Mouse (Mus musculus) embryonic facial prominence, embryonic 13.5 days (tissue): ENCODE data around the gene Cnga2. TPM values are rescaled to one million over a fixed set of nuclear protein-coding genes. Genes with fewer than 3 reads are reported as not detected.
"Not testable (repeated sequence)": the region's sequence is repeated elsewhere in the genome, so short reads cannot be mapped to it uniquely, and the experiment has no call there.

Experiments used
- ATAC-seq: fragments of 200-750 bp; cut with Nextera tagmentation; 2 replicates; pipeline ENCODE4 v1.8.0; 2017; ENCODE audit warnings: low read depth; ENCODE audit not compliant: insufficient number of reproducible peaks, insufficient read depth, low FRiP score, low TSS enrichment
- H3K27ac ChIP-seq: fragments of 300-500 bp; sonication (generic); 2 replicates; pipeline ENCODE4 v1.5.1; 2015; ENCODE audit warnings: moderate library complexity, mild to moderate bottlenecking, inconsistent platforms
- H3K27me3 ChIP-seq: fragments of 300-500 bp; sonication (generic); 2 replicates; pipeline ENCODE4 v1.6.1; 2015; ENCODE audit warnings: mild to moderate bottlenecking, inconsistent platforms
- H3K36me3 ChIP-seq: fragments of 300-500 bp; sonication (generic); 2 replicates; pipeline ENCODE4 v1.6.1; 2015; ENCODE audit warnings: mild to moderate bottlenecking, inconsistent platforms
- H3K4me1 ChIP-seq: fragments of 300-500 bp; sonication (generic); 2 replicates; pipeline ENCODE4 v1.6.1; 2015; ENCODE audit warnings: inconsistent platforms
- H3K4me2 ChIP-seq: fragments of 300-500 bp; sonication (generic); 2 replicates; pipeline ENCODE4 v1.6.1; 2015; ENCODE audit warnings: moderate library complexity, mild to moderate bottlenecking, inconsistent platforms
- H3K4me3 ChIP-seq: fragments of 300-500 bp; sonication (generic); 2 replicates; pipeline ENCODE4 v1.5.1; 2015; ENCODE audit warnings: mild to moderate bottlenecking, inconsistent platforms
- H3K9ac ChIP-seq: fragments of 300-500 bp; sonication (generic); 2 replicates; pipeline ENCODE4 v1.6.1; 2015; ENCODE audit warnings: mild to moderate bottlenecking, inconsistent platforms
- H3K9me3 ChIP-seq: fragments of 300-500 bp; sonication (generic); 2 replicates; pipeline ENCODE4 v1.6.1; 2016; ENCODE audit warnings: inconsistent platforms
- WGBS: fragments of 180-500 bp; shearing (Covaris S2); methylation state at CpG from one replicate; pipeline ENCODE4 v1.1.7; 2015; ENCODE audit warnings: mixed read lengths; 5-methylcytosine and 5-hydroxymethylcytosine counted together
- polyA plus RNA-seq: library from polyadenylated mRNA; unstranded; fragments of >200 nt; fragmentation: Nextera tagmentation; extraction: Ambion mirVana; gene quantifications from 2 replicates; pipeline ENCODE4 v1.2.1, GENCODE M21; 2015

The Cnga2 gene
- 0.66 and 0.81 TPM in 2 replicates for polyA plus RNA-seq

DNA sequence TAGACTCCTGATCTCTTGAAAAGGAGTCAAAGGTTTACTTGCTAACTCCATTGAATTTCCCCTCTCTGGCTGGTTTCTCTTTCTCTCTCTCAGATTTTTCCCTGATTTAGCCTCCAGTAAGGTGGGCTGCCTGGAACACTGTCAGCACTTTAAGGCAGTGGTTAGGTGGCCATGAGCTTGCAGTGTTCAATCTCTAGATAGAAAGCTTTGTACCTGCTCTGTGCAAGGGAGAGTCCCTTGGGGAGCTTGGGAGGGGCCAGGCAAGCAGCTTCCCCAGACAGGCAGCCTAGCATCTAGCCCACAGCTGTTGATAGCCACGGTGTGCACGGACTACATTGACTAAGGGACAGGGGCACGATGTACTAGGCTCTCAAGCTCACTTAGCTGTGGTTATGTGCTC is at the start of gene Cnga2:
Gene Cnga2 (plus strand): TSS at position 301 of the 400 bp plus-strand sequence.
- Histone ChIP-seq H3K9ac (no peak within 1 kb of the TSS), H3K9me3 (no peaks in the 10 kb centered on the region), H3K36me3 (no peaks in the 10 kb centered on the region), H3K4me1 (no peaks in the 10 kb centered on the region), H3K27me3 (peaks cover 9% of the 10 kb centered on the region; the same call in 1 of the 2 replicates), H3K4me3 (no peak within 1 kb of the TSS), H3K4me2 (no peak within 1 kb of the TSS), H3K27ac (no peak within 1 kb of the TSS)
- 79% methylated on average over 3 of the region's 3 CpGs for WGBS
- no peak for ATAC-seq

GRCm38 (mm10) chrX:71946631-71947030 is 45.0 kb upstream of the Cnga2 start:
- no peaks in the 10 kb centered on the region for H3K9me3 ChIP-seq
- no peak overlapping the region for H3K4me2 ChIP-seq
- no peak overlapping the region for H3K4me3 ChIP-seq
- H3K9ac ChIP-seq, result no peak overlapping the region
- peaks cover 6% of the 10 kb centered on the region; the same call in 1 of the 2 replicates for H3K27me3 ChIP-seq
- H3K27ac ChIP-seq, result no peak overlapping the region
- H3K4me1 ChIP-seq, result no peaks in the 10 kb centered on the region
- no peak for ATAC-seq
- no peaks in the 10 kb centered on the region for H3K36me3 ChIP-seq
- 17% methylated on average over 3 of the region's 3 CpGs for WGBS

DNA sequence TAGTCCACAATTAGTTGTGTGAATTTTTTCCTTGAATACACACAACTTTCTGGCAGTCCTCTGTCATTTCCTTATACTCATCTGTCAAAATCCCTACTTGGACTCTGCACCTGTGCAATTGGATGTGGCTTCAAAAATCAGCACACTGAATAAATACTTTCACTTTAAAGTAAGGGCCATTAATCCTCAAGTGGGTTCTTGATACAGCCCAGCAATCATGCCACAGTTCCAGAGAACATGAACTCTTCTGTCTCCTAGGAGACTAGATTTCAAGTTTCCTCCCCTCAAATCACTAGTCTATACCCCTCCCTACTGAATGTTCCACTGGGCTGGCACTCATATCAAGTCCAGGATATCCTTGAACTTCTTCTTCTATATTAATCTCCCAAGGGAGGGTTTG is 33.3 kb upstream of the Cnga2 start:
- Histone ChIP-seq H3K4me2 (no peak overlapping the region), H3K36me3 (no peaks in the 10 kb centered on the region)
- no peak for ATAC-seq

GRCm38 (mm10) chrX:71962073-71963051 is 29.3 kb upstream of the Cnga2 start, which contains the start of gene Prrg3:
Gene Prrg3 (plus strand): TSS chrX:71962624.
- H3K36me3 ChIP-seq, result no peaks in the 10 kb centered on the region
- H3K27me3 ChIP-seq, result peaks cover 20% of the 10 kb centered on the region
- H3K4me2 ChIP-seq, result peak within 1 kb of the TSS; percentile 64
- H3K4me3 ChIP-seq, result peak within 1 kb of the TSS; percentile 53
- peaks cover 5% of the 10 kb centered on the region; the same call in 1 of the 2 replicates for H3K4me1 ChIP-seq
- H3K27ac ChIP-seq, result peak within 1 kb of the TSS; percentile 44; the same call in 1 of the 2 replicates
- peak within 1 kb of the TSS; percentile 71 for H3K9ac ChIP-seq
- WGBS, result 24% methylated on average over 68 of the region's 72 CpGs
- H3K9me3 ChIP-seq, result no peaks in the 10 kb centered on the region
- peak; percentile 88 for ATAC-seq

More for the DNA sequence above, 33.3 kb upstream of the Cnga2 start:
- H3K9ac ChIP-seq, result no peak overlapping the region
- H3K27ac ChIP-seq, result no peak overlapping the region
- no peak overlapping the region for H3K4me3 ChIP-seq
- peaks cover 1% of the 10 kb centered on the region; the same call in 1 of the 2 replicates for H3K4me1 ChIP-seq
- peaks cover 14% of the 10 kb centered on the region for H3K27me3 ChIP-seq
- no peaks in the 10 kb centered on the region for H3K9me3 ChIP-seq

DNA sequence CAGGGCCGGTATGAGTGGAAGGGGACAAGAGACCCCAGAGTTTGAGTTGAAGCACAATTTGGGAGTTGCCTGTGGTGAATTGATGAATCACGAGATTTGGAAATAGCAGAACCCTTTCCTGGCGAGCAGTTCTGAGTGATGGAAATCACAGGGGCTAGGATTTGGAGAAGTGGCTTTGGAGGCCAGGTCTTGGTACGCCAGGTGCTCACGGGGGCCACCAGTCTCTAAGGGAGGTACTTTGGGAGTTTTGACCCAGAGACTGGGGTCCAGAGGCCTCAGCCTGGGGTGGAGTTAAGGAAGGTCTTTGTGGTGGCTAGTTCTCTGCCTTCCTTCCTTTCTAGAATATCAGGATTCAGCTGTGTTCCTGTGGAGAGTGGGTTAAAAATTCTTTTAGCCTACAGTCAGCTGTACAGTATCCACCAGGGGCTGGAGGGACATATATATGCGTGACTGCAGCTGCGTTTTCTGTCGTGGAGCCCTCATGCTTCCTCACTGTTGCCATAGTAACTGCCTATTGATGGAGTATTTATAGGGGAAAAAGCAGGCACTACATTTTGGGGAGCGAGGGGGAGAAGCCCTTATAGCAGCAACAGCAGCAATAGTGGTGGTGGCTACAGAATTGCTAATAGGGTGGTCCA is 28.3 kb upstream of the Cnga2 start:
- Histone ChIP-seq H3K36me3 (no peaks in the 10 kb centered on the region), H3K4me3 (peak overlapping the region; percentile 53), H3K9me3 (no peaks in the 10 kb centered on the region), H3K4me2 (peak overlapping the region; percentile 64), H3K4me1 (peaks cover 5% of the 10 kb centered on the region; the same call in 1 of the 2 replicates), H3K27me3 (peaks cover 20% of the 10 kb centered on the region), H3K27ac (no peak overlapping the region), H3K9ac (peak overlapping the region; percentile 71)
- 37% methylated on average over 9 of the region's 9 CpGs for whole genome bisulfite sequencing
- ATAC-seq, result no peak

- no peak overlapping the region for H3K4me3 ChIP-seq
- H3K9ac ChIP-seq, result no peak overlapping the region
- H3K4me2 ChIP-seq, result no peak overlapping the region
- 67% methylated on average over 1 of the region's 1 CpGs for WGBS
- no peak overlapping the region for H3K27ac ChIP-seq
- no peaks in the 10 kb centered on the region for H3K36me3 ChIP-seq
- ATAC-seq, result no peak
- H3K9me3 ChIP-seq, result no peaks in the 10 kb centered on the region
- H3K27me3 ChIP-seq, result peaks cover 6% of the 10 kb centered on the region; the same call in 1 of the 2 replicates
- peaks cover 5% of the 10 kb centered on the region; the same call in 1 of the 2 replicates for H3K4me1 ChIP-seq
Observed at GRCm38 (mm10) chrX:71968216-71968615, 23.4 kb upstream of the Cnga2 start.

GRCm38 (mm10) chrX:71968816-71969215 is 22.8 kb upstream of the Cnga2 start:
- H3K4me3 ChIP-seq, result no peak overlapping the region
- H3K4me2 ChIP-seq, result no peak overlapping the region
- peaks cover 6% of the 10 kb centered on the region; the same call in 1 of the 2 replicates for H3K27me3 ChIP-seq
- no peak overlapping the region for H3K27ac ChIP-seq
- ATAC-seq, result no peak
- no peaks in the 10 kb centered on the region for H3K36me3 ChIP-seq
- 68% methylated on average over 6 of the region's 6 CpGs for WGBS
- no peak overlapping the region for H3K9ac ChIP-seq
- no peaks in the 10 kb centered on the region for H3K9me3 ChIP-seq
- no peaks in the 10 kb centered on the region; the same call in 1 of the 2 replicates for H3K4me1 ChIP-seq

DNA sequence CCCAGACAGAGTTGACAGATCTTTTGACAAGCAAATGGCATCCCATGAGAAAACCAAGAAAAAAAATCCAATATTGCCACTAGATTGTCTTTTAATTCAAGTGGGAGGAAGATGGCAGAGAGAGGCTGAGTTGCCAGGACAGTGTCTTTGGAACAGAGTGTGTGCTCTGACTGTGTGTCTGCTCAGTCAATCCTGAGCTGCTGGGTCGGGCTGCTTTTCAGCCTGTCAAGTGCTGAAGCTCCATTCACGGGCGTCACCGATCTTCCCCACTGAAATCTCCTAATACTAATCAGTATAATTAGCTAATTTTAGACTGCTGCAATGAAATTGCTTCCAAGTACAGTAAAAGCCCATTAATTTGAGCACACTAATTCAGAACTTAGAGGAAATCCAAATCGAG is 20.3 kb upstream of the Cnga2 start:
- ATAC-seq, result no peak
- Histone ChIP-seq H3K4me3 (no peak overlapping the region), H3K9ac (no peak overlapping the region), H3K9me3 (no peaks in the 10 kb centered on the region), H3K27me3 (peaks cover 6% of the 10 kb centered on the region; the same call in 1 of the 2 replicates), H3K4me1 (no peaks in the 10 kb centered on the region), H3K36me3 (no peaks in the 10 kb centered on the region), H3K4me2 (no peak overlapping the region), H3K27ac (no peak overlapping the region)
- WGBS, result 54% methylated on average over 5 of the region's 5 CpGs

GRCm38 (mm10) chrX:71972686-71973085 is 19.0 kb upstream of the Cnga2 start, which contains the start of gene Fate1:
Gene Fate1 (plus strand): TSS chrX:71972986.
- H3K4me3 ChIP-seq, result no peak within 1 kb of the TSS
- WGBS, result 48% methylated on average over 2 of the region's 2 CpGs
- H3K4me1 ChIP-seq, result no peaks in the 10 kb centered on the region
- no peak within 1 kb of the TSS for H3K4me2 ChIP-seq
- no peaks in the 10 kb centered on the region for H3K36me3 ChIP-seq
- H3K27ac ChIP-seq, result no peak within 1 kb of the TSS
- no peak within 1 kb of the TSS for H3K9ac ChIP-seq
- H3K9me3 ChIP-seq, result no peaks in the 10 kb centered on the region
- no peak for ATAC-seq
- H3K27me3 ChIP-seq, result no peaks in the 10 kb centered on the region; the same call in 1 of the 2 replicates

DNA sequence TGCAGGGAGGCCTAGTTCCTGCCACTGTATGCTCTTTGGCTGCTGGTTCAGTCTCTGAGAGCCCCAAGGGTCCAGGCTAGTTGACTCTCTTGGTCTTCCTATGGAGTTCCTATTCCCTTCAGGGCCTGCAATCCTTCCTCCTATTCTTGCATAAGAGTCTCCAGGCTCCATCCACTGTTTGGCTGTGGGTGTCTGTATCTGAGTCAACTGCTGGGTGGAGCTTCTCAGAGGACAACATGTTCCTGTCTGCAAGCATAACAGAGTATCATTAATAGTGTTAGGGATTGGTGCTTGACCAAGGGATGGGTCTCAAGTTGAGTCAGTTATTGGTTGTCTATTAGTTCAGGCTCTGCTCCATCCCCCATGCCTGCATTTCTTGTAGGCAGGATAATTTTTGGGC is 14.0 kb upstream of the Cnga2 start:
- H3K9ac ChIP-seq, ATAC-seq, H3K4me2 ChIP-seq, H3K27ac ChIP-seq, H3K27me3 ChIP-seq, H3K4me3 ChIP-seq, H3K36me3 ChIP-seq, H3K4me1 ChIP-seq, H3K9me3 ChIP-seq: not testable (repeated sequence)

GRCm38 (mm10) chrX:71980443-71980842 is 11.2 kb upstream of the Cnga2 start:
- no peaks in the 10 kb centered on the region; the same call in 1 of the 2 replicates for H3K27me3 ChIP-seq
- 58% methylated on average over 3 of the region's 3 CpGs for WGBS
- H3K9ac ChIP-seq, result no peak overlapping the region
- no peaks in the 10 kb centered on the region for H3K9me3 ChIP-seq
- no peak overlapping the region for H3K4me3 ChIP-seq
- H3K4me2 ChIP-seq, result no peak overlapping the region
- no peaks in the 10 kb centered on the region for H3K4me1 ChIP-seq
- no peak for ATAC-seq
- no peak overlapping the region for H3K27ac ChIP-seq
- no peaks in the 10 kb centered on the region for H3K36me3 ChIP-seq
